Mouse (Mus musculus) embryonic facial prominence, embryonic 13.5 days (tissue): Measurements from ENCODE around the gene Fkbpl. TPM values are rescaled to one million over a fixed set of nuclear protein-coding genes. Genes with fewer than 3 reads are reported as not detected.
A peak's percentile ranks its signal among the peaks of the same experiment; 100 is the strongest.

ENCODE experiments used
- ATAC-seq: fragments of 200-750 bp; cut with Nextera tagmentation; 2 replicates; pipeline ENCODE4 v1.8.0; 2017; ENCODE audit warnings: low read depth; ENCODE audit not compliant: insufficient number of reproducible peaks, insufficient read depth, low FRiP score, low TSS enrichment
- H3K27ac ChIP-seq: fragments of 300-500 bp; sonication (generic); 2 replicates; pipeline ENCODE4 v1.5.1; 2015; ENCODE audit warnings: moderate library complexity, mild to moderate bottlenecking, inconsistent platforms
- H3K27me3 ChIP-seq: fragments of 300-500 bp; sonication (generic); 2 replicates; pipeline ENCODE4 v1.6.1; 2015; ENCODE audit warnings: mild to moderate bottlenecking, inconsistent platforms
- H3K36me3 ChIP-seq: fragments of 300-500 bp; sonication (generic); 2 replicates; pipeline ENCODE4 v1.6.1; 2015; ENCODE audit warnings: mild to moderate bottlenecking, inconsistent platforms
- H3K4me1 ChIP-seq: fragments of 300-500 bp; sonication (generic); 2 replicates; pipeline ENCODE4 v1.6.1; 2015; ENCODE audit warnings: inconsistent platforms
- H3K4me2 ChIP-seq: fragments of 300-500 bp; sonication (generic); 2 replicates; pipeline ENCODE4 v1.6.1; 2015; ENCODE audit warnings: moderate library complexity, mild to moderate bottlenecking, inconsistent platforms
- H3K4me3 ChIP-seq: fragments of 300-500 bp; sonication (generic); 2 replicates; pipeline ENCODE4 v1.5.1; 2015; ENCODE audit warnings: mild to moderate bottlenecking, inconsistent platforms
- H3K9ac ChIP-seq: fragments of 300-500 bp; sonication (generic); 2 replicates; pipeline ENCODE4 v1.6.1; 2015; ENCODE audit warnings: mild to moderate bottlenecking, inconsistent platforms
- H3K9me3 ChIP-seq: fragments of 300-500 bp; sonication (generic); 2 replicates; pipeline ENCODE4 v1.6.1; 2016; ENCODE audit warnings: inconsistent platforms
- WGBS: fragments of 180-500 bp; shearing (Covaris S2); methylation state at CpG from one replicate; pipeline ENCODE4 v1.1.7; 2015; ENCODE audit warnings: mixed read lengths; 5-methylcytosine and 5-hydroxymethylcytosine counted together
- polyA plus RNA-seq: library from polyadenylated mRNA; unstranded; fragments of >200 nt; fragmentation: Nextera tagmentation; extraction: Ambion mirVana; gene quantifications from 2 replicates; pipeline ENCODE4 v1.2.1, GENCODE M21; 2015

Fkbpl gene
- polyA plus RNA-seq, 1 experiment from 2014 or later: 15.0 TPM

GRCm38 (mm10) chr17:34671151-34672066, 26.8 kb downstream of the Fkbpl start:
- H3K4me2 ChIP-seq: peak overlapping the region; percentile 65
- H3K36me3 ChIP-seq: no peaks in the 10 kb centered on the region
- no peak for ATAC-seq
- peak overlapping the region; percentile 40 for H3K4me3 ChIP-seq
- H3K9me3 ChIP-seq: 0 out of 2 replicates have a peak, but pooled peaks cover 4% of the 10 kb centered on the region
- H3K9ac ChIP-seq: peak overlapping the region; percentile 66
- H3K27me3 ChIP-seq: peaks cover 84% of the 10 kb centered on the region
- 7% methylated on average over 92 of the region's 93 CpGs for WGBS
- peaks cover 17% of the 10 kb centered on the region for H3K4me1 ChIP-seq
- H3K27ac ChIP-seq: no peak overlapping the region

GRCm38 (mm10) chr17:34672246-34672792, 27.8 kb downstream of the Fkbpl start:
- Histone ChIP-seq H3K9me3 (0 out of 2 replicates have a peak, but pooled peaks cover 4% of the 10 kb centered on the region), H3K9ac (peak overlapping the region; percentile 66; the same call in 1 of the 2 replicates), H3K4me1 (peaks cover 17% of the 10 kb centered on the region), H3K4me3 (peak overlapping the region; percentile 40), H3K27me3 (peaks cover 90% of the 10 kb centered on the region), H3K36me3 (no peaks in the 10 kb centered on the region), H3K4me2 (peak overlapping the region; percentile 65), H3K27ac (no peak overlapping the region)
- ATAC-seq: no peak
- 32% methylated on average over 49 of the region's 49 CpGs for WGBS

- peaks cover 94% of the 10 kb centered on the region for H3K27me3 ChIP-seq
- no peak for ATAC-seq
- peaks cover 17% of the 10 kb centered on the region for H3K4me1 ChIP-seq
- WGBS: 79% methylated on average over 7 of the region's 7 CpGs
- H3K9ac ChIP-seq: no peak overlapping the region
- H3K27ac ChIP-seq: no peak overlapping the region
- H3K36me3 ChIP-seq: no peaks in the 10 kb centered on the region
- H3K9me3 ChIP-seq: no peaks in the 10 kb centered on the region
- no peak overlapping the region for H3K4me3 ChIP-seq
- H3K4me2 ChIP-seq: no peak overlapping the region
Observed at GRCm38 (mm10) chr17:34673139-34673538, 28.6 kb downstream of the Fkbpl start.

- no peak overlapping the region for H3K4me3 ChIP-seq
- H3K9me3 ChIP-seq: no peaks in the 10 kb centered on the region
- ATAC-seq: no peak
- H3K4me2 ChIP-seq: no peak overlapping the region
- no peak overlapping the region for H3K27ac ChIP-seq
- 63% methylated on average over 11 of the region's 11 CpGs for WGBS
- peaks cover 100% of the 10 kb centered on the region for H3K27me3 ChIP-seq
- H3K4me1 ChIP-seq: peaks cover 17% of the 10 kb centered on the region
- H3K36me3 ChIP-seq: no peaks in the 10 kb centered on the region
- no peak overlapping the region for H3K9ac ChIP-seq
Observed at GRCm38 (mm10) chr17:34674524-34675204, 30.1 kb downstream of the Fkbpl start.

- Histone ChIP-seq H3K4me1 (peaks cover 24% of the 10 kb centered on the region), H3K4me2 (no peak overlapping the region), H3K9me3 (no peaks in the 10 kb centered on the region), H3K4me3 (no peak overlapping the region), H3K36me3 (no peaks in the 10 kb centered on the region), H3K27ac (no peak overlapping the region), H3K27me3 (peaks cover 100% of the 10 kb centered on the region), H3K9ac (no peak overlapping the region)
- ATAC-seq: no peak; the same call in 1 of the 2 replicates
- 70% methylated on average over 13 of the region's 13 CpGs for WGBS
Observed at GRCm38 (mm10) chr17:34675205-34676092, 30.9 kb downstream of the Fkbpl start.

GRCm38 (mm10) chr17:34676093-34676460, 31.5 kb downstream of the Fkbpl start:
- 80% methylated on average over 6 of the region's 6 CpGs for WGBS
- no peak overlapping the region for H3K4me3 ChIP-seq
- peaks cover 95% of the 10 kb centered on the region for H3K27me3 ChIP-seq
- H3K4me1 ChIP-seq: peaks cover 26% of the 10 kb centered on the region
- H3K36me3 ChIP-seq: no peaks in the 10 kb centered on the region
- ATAC-seq: no peak
- no peaks in the 10 kb centered on the region for H3K9me3 ChIP-seq
- no peak overlapping the region for H3K27ac ChIP-seq
- H3K9ac ChIP-seq: no peak overlapping the region
- no peak overlapping the region for H3K4me2 ChIP-seq

- H3K9me3 ChIP-seq: no peaks in the 10 kb centered on the region
- ATAC-seq: no peak
- WGBS: 69% methylated on average over 12 of the region's 12 CpGs
Observed at GRCm38 (mm10) chr17:34676671-34677070, 32.1 kb downstream of the Fkbpl start.

GRCm38 (mm10) chr17:34680191-34680590, 35.6 kb downstream of the Fkbpl start:
- ATAC-seq: no peak
- Histone ChIP-seq H3K9ac (no peak overlapping the region), H3K27me3 (peaks cover 61% of the 10 kb centered on the region), H3K36me3 (no peaks in the 10 kb centered on the region), H3K27ac (no peak overlapping the region), H3K9me3 (no peaks in the 10 kb centered on the region), H3K4me2 (no peak overlapping the region), H3K4me1 (peaks cover 34% of the 10 kb centered on the region), H3K4me3 (no peak overlapping the region)
- 81% methylated on average over 26 of the region's 26 CpGs for whole genome bisulfite sequencing

More at GRCm38 (mm10) chr17:34676671-34677070, 32.1 kb downstream of the Fkbpl start:
- Histone ChIP-seq H3K4me1 (peaks cover 26% of the 10 kb centered on the region), H3K9ac (no peak overlapping the region), H3K27ac (no peak overlapping the region), H3K4me2 (no peak overlapping the region), H3K4me3 (no peak overlapping the region), H3K27me3 (peaks cover 89% of the 10 kb centered on the region), H3K36me3 (no peaks in the 10 kb centered on the region)

- Histone ChIP-seq H3K4me2 (no peak overlapping the region), H3K36me3 (no peaks in the 10 kb centered on the region), H3K4me1 (peaks cover 37% of the 10 kb centered on the region), H3K9ac (no peak overlapping the region), H3K4me3 (no peak overlapping the region), H3K27ac (no peak overlapping the region), H3K9me3 (no peaks in the 10 kb centered on the region), H3K27me3 (peaks cover 57% of the 10 kb centered on the region)
- ATAC-seq: no peak
- 76% methylated on average over 4 of the region's 4 CpGs for WGBS
Observed at GRCm38 (mm10) chr17:34680621-34681020, 36.1 kb downstream of the Fkbpl start.

GRCm38 (mm10) chr17:34681132-34681571, 36.6 kb downstream of the Fkbpl start:
- H3K4me1 ChIP-seq: peaks cover 40% of the 10 kb centered on the region
- H3K27ac ChIP-seq: no peak overlapping the region
- WGBS: 57% methylated on average over 17 of the region's 17 CpGs
- 0 out of 2 replicates have a peak overlapping the region, but pooled peaks have one; percentile 40 for H3K9ac ChIP-seq
- H3K4me2 ChIP-seq: no peak overlapping the region
- no peaks in the 10 kb centered on the region for H3K36me3 ChIP-seq
- no peak for ATAC-seq
- no peak overlapping the region for H3K4me3 ChIP-seq
- peaks cover 51% of the 10 kb centered on the region for H3K27me3 ChIP-seq
- H3K9me3 ChIP-seq: no peaks in the 10 kb centered on the region
